Mouse (Mus musculus) B cell, adult 62 days (primary cell): ENCODE data around the gene Rbm18. TPM values are rescaled to one million over a fixed set of nuclear protein-coding genes. Genes with fewer than 3 reads are reported as not detected.

Source experiments
- total RNA-seq: library from RNA; stranded (reverse); gene quantifications from 4 replicates; pipeline ENCODE4 v1.2.4, GENCODE M21; 2023

The Rbm18 gene
- total RNA-seq: 40.8 to 45.5 TPM (median 42.9 TPM) in 4 replicates

DNA sequence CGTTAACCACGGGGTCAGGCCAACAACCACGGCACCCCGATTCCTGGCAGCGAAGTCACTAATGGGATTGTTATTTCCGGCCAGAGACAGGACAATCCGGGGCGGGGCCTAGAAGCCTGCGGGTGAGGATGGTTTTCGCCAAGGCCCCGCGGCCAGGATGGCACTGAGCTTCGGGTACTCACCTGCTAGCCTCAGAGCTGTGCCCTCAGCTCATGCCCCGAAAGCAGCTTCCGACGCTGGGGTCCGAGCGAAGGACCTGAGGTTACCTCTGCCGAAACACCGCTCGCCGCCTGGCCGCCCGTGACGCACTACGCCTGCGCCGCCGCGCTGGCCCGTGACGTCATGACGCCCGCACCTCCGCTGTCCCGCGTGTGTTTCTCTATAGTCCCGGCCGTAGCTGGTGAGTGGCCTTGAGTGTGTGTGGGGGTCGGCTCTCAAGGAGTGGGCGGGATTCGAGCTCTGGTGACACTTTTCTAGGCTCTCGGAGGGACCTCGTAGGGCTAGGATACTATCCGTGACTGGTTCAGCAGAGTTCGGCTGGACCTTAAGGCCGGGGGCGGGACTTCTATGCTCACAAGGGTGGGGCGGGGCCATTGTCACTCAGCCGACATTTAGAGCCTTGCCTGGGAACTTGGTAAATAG, at the start of gene Rbm18, which contains the start of gene Mrrf:
Gene Rbm18, minus strand, starts transcription at position 474 of the 642 bp plus-strand sequence.
Gene Mrrf, plus strand, starts transcription at position 90 of the 642 bp plus-strand sequence.

GRCm38 (mm10) chr2:36104956-36105741, 31.4 kb downstream of the Rbm18 start, which contains the start of gene Lhx6:
TSS of gene Lhx6 (minus strand) at chr2:36105408.

Other genes with a start within 250 kb of the Rbm18 start
- 0.60 to 1.2 TPM (median 0.84 TPM) in 4 replicates for gene Ttll11, start 156.9 kb downstream of the Rbm18 start, total RNA-seq
- gene Ndufa8, start 87.4 kb downstream of the Rbm18 start, total RNA-seq: 37.4 to 43.2 TPM (median 38.7 TPM) in 4 replicates
- gene Morn5, start 87.3 kb downstream of the Rbm18 start, total RNA-seq: not detected in 4 replicates
- gene Lhx6, start 31.4 kb downstream of the Rbm18 start, total RNA-seq: not detected in 4 replicates
- 7.8 to 17.3 TPM (median 13.8 TPM) in 4 replicates for gene Mrrf, start 384 bp downstream of the Rbm18 start, total RNA-seq
- gene Ptgs1, start 93.7 kb upstream of the Rbm18 start, total RNA-seq: 0.97 to 4.4 TPM (median 1.7 TPM) in 4 replicates
- not detected in 4 replicates for gene Olfr338, start 236.7 kb upstream of the Rbm18 start, total RNA-seq